Mouse (Mus musculus) left cerebral cortex, adult 2 months (tissue): ENCODE measurements around the gene Angptl6. TPM values are rescaled to one million over a fixed set of nuclear protein-coding genes. Genes with fewer than 3 reads are reported as not detected.

ENCODE experiments used
- DNase-seq, 2 experiments: peaks; one replicate each; pipeline ENCODE4 v3.0.0; 2021 to 2022; ENCODE audit warnings: low spot score in 2 of 2, mixed read lengths in 1 of 2; ENCODE audit errors: extremely low spot score in 1 of 2
- H3K27ac ChIP-seq: fragments of 200-600 bp; 2 replicates; pipeline ENCODE4 v1.8.1; 2022
- H3K4me3 ChIP-seq: fragments of 200-600 bp; 2 replicates; pipeline ENCODE4 v1.8.1; 2022
- CTCF ChIP-seq: fragments of 200-600 bp; IDR thresholded peaks from 2 replicates; pipeline ENCODE4 v1.8.1; 2022; ENCODE audit warnings: antibody characterized with exemption, mild to moderate bottlenecking, moderate library complexity
- intact Hi-C: fragments of 180-260 bp; cut with DNase I; formaldehyde crosslinking; loops from one replicate; pipeline ENCODE4 v1.15.1; 2025
- total RNA-seq, 2 experiments: library from RNA; stranded (reverse); gene quantifications; 2 replicates each; pipeline ENCODE4 v1.2.3; 2021

Angptl6 gene
- total RNA-seq, 2 experiments from 2014 or later, result 9.8 to 10.1 TPM

DNA sequence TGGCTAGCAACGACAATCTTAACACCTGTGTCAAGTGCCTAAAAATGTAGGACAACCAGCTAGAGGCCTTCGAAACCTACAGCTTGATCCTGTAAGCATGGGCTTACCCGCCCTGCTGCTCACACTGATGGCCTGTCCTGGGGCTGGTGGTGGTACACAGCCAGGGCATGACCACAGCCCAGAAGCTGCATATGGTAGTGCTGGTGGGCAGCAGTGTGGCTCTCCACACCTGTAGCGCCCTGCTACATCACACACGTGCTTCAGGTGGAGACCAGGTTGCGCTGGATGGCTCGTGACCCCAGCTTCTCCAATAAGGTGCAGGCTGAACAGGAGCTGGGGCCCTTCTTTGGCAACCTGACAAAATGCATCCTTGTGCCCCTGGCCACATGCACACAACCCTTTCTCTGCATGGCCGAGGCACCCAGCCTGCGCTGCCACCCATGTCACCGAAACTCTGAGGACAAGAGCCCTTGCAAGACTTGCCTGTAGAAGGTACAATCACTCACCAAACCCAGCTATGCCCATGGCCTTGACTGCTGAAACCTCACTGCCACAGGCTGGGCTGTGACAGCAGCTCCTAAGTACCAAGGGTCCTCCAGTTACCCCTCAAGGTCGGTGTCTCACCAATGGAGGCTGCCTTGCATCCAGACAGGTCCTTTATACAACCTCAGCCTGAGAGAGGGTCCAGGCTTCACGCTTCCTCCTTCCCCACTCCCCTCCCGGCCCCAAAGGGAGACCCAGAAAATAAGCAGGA is 14.2 kb upstream of the Angptl6 start:
- intact Hi-C loops, result no loop called here
- no peak overlapping the region for H3K4me3 ChIP-seq
- no peak overlapping the region for H3K27ac ChIP-seq
- DNase-seq, result no peak
- TF ChIP-seq CTCF, result no peak

DNA sequence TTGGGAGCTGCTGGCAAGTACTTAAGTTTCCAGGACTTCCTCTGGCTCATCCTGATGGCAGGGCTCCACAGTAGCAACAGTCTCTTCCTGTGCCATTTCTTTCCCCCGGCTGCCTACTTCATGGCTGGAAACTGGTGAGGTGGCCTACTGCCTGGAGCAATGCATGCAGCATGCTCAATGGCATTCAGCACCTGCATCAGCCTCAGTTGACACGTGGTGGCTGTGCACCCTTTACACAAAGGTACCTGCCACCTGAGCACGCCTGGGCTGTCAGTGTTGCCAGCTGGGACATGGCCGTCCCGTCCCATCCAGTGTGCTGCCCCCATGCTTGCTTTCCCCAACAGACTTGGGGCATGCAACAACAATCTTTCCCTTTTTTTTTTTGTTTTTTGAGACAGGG is 13.5 kb upstream of the Angptl6 start:
- H3K27ac ChIP-seq, result no peak overlapping the region
- DNase-seq, result no peak
- no peak overlapping the region for H3K4me3 ChIP-seq
- TF ChIP-seq CTCF, result no peak
- intact Hi-C loops, result no loop called here

DNA sequence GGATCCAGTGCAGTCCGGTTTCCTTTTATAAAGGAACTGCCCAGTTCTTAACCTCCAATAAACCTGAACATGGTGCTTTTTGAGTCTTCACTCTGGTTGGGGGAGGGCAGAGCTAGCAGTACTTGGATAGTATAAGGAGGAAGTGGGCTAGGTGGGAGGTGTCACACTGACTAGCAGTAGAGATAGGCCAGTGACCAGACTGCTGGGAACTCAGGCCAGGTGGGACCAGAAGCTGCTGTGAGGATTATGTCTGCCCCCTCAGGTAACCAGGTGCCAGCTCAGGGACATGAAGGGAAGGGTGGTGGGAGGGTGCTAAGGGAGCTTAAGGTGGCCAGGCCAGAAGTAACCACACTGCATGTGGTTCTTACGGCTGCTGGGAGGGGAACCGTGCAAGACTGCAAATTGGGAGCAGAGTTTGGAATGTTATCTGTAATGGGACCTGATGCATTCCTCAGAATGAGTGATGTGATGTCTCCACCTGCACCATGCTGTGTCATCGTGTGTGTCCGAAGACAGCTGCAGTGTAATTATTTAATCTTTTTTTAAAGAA is 12.7 kb upstream of the Angptl6 start:
- intact Hi-C loops, result no loop called here
- DNase-seq, result no peak
- no peak for TF ChIP-seq CTCF

DNA sequence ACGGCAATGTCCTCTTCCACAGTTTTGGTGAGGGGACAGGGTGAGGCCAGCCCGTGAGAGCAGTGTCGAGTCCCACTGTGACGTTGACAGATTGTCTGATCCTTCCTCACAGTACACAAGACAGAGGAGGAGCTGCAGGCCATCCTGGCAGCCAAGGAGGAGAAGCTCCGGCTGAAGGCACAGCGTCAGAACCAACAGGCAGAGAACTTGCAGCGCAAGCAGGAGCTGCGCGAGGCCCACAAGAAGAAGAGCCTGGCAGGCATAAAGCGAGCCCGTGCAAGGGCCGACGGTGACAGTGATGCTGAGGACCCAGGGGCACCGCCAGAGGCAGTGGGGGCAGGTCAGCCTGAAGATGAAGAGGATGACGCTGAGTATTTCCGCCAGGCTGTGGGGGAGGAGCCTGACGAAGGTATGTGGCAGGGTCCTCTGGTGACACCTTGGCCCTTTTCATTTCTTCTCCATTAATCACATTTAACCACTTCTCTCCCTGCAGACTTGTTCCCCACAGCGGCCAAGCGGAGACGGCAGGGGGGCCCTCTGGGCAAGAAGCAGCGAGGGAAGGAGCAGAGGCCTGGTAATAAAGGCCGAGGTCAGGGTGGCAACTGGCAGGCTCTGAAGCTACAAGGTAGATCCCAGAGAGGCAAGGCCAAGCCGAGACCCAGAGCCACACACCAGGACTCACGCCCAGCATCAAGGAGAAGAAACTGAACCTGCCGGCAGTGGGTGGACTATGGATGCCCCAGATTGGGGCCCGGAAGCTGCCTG is 12.0 kb upstream of the Angptl6 start:
- TF ChIP-seq CTCF, result no peak
- intact Hi-C loops, result no loop called here

More for the DNA sequence above, 12.7 kb upstream of the Angptl6 start:
- no peak overlapping the region for H3K27ac ChIP-seq
- H3K4me3 ChIP-seq, result no peak overlapping the region

DNA sequence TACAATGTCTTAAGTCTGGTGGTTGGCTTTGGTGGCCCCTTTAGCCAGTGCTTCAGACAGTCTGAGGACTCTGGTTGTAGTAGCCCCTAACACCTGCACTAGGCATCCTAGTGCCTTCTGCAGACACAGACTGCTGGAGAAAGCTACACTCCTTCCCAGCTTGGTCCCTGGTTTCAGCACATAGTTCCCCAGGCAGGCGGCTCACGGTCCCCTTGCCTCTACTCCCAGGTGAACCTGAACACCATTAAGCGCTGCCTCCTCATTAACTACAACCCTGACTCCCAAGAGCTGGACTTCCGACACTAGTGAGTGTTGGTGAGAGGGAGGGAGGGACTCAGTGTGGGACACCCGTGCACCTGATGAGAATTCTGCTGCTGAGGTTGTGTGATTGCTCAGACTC is 10.9 kb upstream of the Angptl6 start:
- intact Hi-C loops, result no loop called here
- Histone ChIP-seq H3K4me3 (no peak overlapping the region), H3K27ac (no peak overlapping the region)
- DNase-seq, result no peak
- TF ChIP-seq CTCF, result no peak

More for the DNA sequence above, 12.0 kb upstream of the Angptl6 start:
- DNase-seq, result no peak
- no peak overlapping the region for H3K27ac ChIP-seq
- no peak overlapping the region for H3K4me3 ChIP-seq

DNA sequence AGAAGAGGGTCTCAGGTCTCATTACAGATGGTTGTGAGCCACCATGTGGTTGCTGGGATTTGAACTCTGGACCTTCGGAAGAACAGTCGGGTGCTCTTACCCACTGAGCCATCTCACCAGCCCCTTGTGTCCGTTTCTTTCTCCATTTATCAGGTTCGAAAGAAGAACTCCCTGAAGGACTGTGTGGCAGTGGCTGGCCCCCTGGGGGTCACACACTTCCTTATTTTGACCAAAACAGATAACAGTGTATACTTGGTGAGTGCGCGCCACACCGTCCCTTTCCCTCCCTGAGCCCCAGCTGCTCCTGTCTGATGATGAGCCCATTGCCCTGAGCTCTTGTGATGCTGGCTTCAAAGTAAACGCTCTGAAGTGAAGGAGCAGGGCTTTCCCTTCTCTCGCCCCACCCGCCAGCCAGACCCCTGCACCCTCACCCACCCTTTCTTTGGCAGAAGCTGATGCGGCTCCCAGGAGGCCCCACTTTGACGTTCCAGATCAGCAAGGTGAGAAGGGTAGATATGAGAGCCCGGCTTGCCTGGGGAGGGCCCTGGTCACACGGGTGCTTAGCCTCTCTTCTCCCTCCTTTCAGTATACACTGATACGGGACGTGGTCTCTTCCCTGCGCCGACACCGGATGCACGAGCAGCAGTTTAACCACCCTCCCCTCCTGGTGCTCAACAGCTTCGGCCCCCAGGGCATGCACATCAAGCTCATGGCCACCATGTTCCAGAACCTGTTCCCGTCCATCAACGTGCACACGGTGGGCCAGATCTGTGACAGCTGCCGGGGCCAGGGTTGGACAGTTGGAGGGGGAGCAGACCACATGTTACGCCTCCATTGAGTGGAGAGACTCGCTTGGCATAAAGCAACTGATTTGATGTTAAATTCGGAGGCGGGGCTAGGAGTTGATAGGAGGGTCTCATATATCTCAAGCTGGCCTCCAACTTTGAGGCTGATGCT is 9.9 kb upstream of the Angptl6 start:
- intact Hi-C loops, result no loop called here
- Histone ChIP-seq H3K27ac (no peak overlapping the region), H3K4me3 (no peak overlapping the region)
- DNase-seq, result no peak
- no peak for TF ChIP-seq CTCF

DNA sequence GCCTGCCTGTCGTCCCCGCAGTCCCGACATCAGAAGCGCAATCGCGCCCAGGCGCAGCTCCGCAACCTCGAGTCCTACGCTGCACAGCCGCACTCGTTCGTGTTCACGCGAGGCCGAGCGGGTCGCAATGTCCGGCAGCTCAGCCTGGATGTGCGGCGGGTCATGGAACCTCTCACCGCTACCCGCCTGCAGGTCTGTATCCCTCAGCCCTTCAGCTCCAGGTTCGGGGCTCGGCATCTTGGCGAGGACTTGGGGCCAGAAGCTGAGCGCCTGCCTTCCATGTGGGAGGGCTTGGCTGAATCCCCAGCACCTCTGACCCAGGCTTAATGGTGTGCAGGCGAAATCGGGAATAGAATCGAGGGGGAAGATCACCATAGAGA is 8.8 kb upstream of the Angptl6 start:
- no peak for DNase-seq
- intact Hi-C loops, result loop anchor here (1.0 kb wide), 1 partner anchor 10 kb away; the partner anchor contains the start of gene Eif3g
- no peak for TF ChIP-seq CTCF
- peak overlapping the region; percentile 38 for H3K27ac ChIP-seq
- peak overlapping the region; percentile 78 for H3K4me3 ChIP-seq

DNA sequence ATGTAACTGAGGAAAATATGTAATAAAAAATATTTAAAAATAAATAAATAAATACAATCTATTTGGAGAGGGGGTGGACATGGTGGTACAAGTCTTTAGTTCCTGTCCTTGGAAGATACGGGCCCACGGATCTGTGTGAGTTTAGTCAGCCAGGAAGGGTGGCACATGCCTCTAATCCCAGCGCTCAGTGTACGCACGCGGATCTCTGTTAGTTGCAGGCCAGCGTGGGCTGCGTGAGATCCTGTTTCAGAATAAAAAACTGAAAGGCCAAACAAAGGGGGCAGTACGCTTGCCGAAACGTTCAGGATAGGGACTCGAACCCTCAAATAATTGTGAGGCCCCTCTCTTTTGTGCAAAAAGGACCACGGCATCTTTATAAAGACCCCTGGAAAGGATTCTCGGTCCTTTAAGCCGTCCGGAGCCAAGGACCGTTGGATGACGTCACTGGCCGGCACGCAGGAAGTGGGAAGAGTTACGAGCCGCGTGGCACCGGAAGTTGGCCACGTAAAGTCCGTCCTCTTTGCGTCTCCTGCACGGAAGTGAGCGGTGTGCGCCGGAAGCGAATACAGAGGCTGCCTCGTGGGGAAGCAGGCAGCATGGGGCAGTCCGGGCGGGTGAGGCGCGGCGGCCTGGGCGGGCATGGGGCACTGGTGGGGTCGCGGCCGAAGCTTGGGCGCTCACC is 8.3 kb upstream of the Angptl6 start, which contains the start of gene Ppan:
Gene Ppan, plus strand, starts transcription at position 472 of the 682 bp plus-strand sequence.
- peak within 1 kb of the TSS; percentile 78 for H3K4me3 ChIP-seq
- peak; percentile 94 for DNase-seq
- intact Hi-C loops, result loop anchor here (1.0 kb wide), 2 partner anchors 10 kb away; partner anchors contain the start of gene Eif3g
- H3K27ac ChIP-seq, result peak within 1 kb of the TSS; percentile 98
- no peak for TF ChIP-seq CTCF

DNA sequence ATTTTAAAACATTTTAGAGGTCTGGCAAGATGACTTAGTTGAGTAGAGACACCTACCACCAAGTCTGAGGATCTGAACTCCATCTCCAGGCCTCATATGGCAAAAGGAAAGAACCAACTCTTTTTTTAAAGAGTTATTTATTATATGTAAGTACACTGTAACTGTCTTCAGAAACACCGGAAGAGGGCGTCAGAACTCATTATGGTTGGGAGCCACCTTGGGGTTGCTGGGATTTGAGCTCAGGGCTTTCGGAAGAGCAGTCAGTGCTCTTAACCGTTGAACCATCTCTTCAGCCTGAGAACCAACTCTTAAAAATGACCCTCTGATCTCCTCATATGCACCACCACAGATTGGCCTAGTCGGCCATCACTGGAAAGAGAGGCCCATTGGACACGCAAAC is 7.7 kb upstream of the Angptl6 start:
- TF ChIP-seq CTCF, result no peak
- intact Hi-C loops, result loop anchor here (1.0 kb wide), 1 partner anchor 9 kb away; no protein-coding TSS in a partner anchor
- H3K27ac ChIP-seq, result peak overlapping the region; percentile 98
- H3K4me3 ChIP-seq, result no peak overlapping the region
- DNase-seq, result no peak

DNA sequence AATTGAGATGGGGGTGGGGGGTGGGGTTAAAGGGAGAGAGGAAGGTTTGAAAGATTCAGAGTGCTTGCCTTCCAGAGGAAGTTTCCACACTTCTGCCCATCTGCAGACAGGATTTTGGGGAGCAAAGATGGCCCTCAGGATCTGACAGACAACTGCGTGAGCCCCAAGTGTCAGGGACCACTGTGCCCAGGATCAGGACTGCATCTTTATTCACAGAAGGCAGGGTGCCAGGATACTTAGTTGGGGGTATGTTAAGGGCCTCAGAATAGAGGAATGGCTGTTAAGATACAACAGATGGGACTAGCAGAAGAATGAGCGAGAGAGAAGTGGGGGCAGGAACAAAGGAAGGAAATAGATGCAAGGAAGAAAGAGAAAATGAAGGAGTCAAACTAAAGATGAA is 7.0 kb upstream of the Angptl6 start:
- H3K4me3 ChIP-seq, result no peak overlapping the region
- intact Hi-C loops, result no loop called here
- no peak overlapping the region for H3K27ac ChIP-seq
- no peak for DNase-seq
- no peak for TF ChIP-seq CTCF

DNA sequence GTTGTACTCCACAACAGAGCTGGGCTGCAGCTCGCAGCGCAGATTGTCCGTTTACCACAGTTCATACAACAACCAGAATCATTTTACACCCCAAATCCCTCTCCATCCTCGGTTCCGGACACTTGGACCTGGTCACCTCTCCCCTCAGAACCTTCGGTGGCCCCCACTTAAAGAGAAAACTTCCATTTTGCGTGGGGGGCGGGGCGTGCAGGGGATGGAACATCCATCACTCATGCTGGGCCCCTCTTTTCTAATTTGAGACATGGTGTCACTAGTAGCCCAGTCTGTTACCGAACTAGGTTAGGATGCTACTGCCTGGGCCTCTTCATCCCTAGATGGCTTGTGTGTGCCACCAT is 839 bp downstream of the Angptl6 start:
- no peak for TF ChIP-seq CTCF
- no peak for DNase-seq
- intact Hi-C loops, result loop anchor here (1.0 kb wide), 2 partner anchors 9 to 20 kb away; partner anchors contain the start of gene Eif3g
- Histone ChIP-seq H3K4me3 (peak overlapping the region; percentile 50), H3K27ac (peak overlapping the region; percentile 94)
